Mouse (Mus musculus) small intestine, adult 2 months (tissue): Measurements from ENCODE around the gene Mbtps1. TPM values are rescaled to one million over a fixed set of nuclear protein-coding genes. Genes with fewer than 3 reads are reported as not detected.

ENCODE experiments used
- H3K27ac ChIP-seq: fragments of 200-500 bp; 2 replicates; pipeline ENCODE4 v1.5.1; 2012; ENCODE audit warnings: low read depth, low read length, control low read depth, inconsistent platforms; ENCODE audit not compliant: insufficient read depth
- H3K27me3 ChIP-seq: fragments of 200-500 bp; 2 replicates; pipeline ENCODE4 v1.6.1; 2012; ENCODE audit warnings: mild to moderate bottlenecking, moderate library complexity, low read length, inconsistent platforms; ENCODE audit not compliant: control insufficient read depth, insufficient read depth
- H3K36me3 ChIP-seq: fragments of 200-500 bp; 2 replicates; pipeline ENCODE4 v1.6.1; 2012; ENCODE audit warnings: mild to moderate bottlenecking, low read length, control low read depth, inconsistent platforms; ENCODE audit not compliant: control insufficient read depth, insufficient read depth
- H3K4me1 ChIP-seq: fragments of 200-500 bp; 2 replicates; pipeline ENCODE4 v1.6.1; 2012; ENCODE audit warnings: low read length, inconsistent platforms, mixed read lengths; ENCODE audit not compliant: control insufficient read depth, insufficient read depth, insufficient read length
- H3K4me3 ChIP-seq: fragments of 200-500 bp; 2 replicates; pipeline ENCODE4 v1.5.1; 2012; ENCODE audit warnings: low read depth, mild to moderate bottlenecking, control low read depth, inconsistent platforms, low read length, moderate library complexity
- CTCF ChIP-seq: fragments of 200-500 bp; IDR thresholded peaks from 2 replicates; pipeline ENCODE4 v1.5.1; 2012; ENCODE audit warnings: low read depth, mild to moderate bottlenecking, control low read depth, inconsistent platforms, low read length, moderate library complexity, mixed read lengths; ENCODE audit not compliant: insufficient replicate concordance, insufficient read length; ENCODE audit errors: extremely low read depth
- POLR2A ChIP-seq: fragments of 200-500 bp; IDR thresholded peaks from 2 replicates; pipeline ENCODE4 v1.6.1; 2012; ENCODE audit warnings: low read depth, mild to moderate bottlenecking, control low read depth, inconsistent platforms, low read length, moderate library complexity
- WGBS: fragments of 180-500 bp; shearing (Covaris S2); methylation state at CpG from one replicate; pipeline ENCODE4 v1.1.7; 2018; 5-methylcytosine and 5-hydroxymethylcytosine counted together
- polyA plus RNA-seq: library from polyadenylated mRNA; depleted of rRNA; stranded (reverse); fragments of >200 nt; gene quantifications from 2 replicates; pipeline ENCODE4 v1.2.3, GENCODE M21; 2012

The Mbtps1 gene
- polyA plus RNA-seq, 1 experiment, result 43.1 TPM

DNA sequence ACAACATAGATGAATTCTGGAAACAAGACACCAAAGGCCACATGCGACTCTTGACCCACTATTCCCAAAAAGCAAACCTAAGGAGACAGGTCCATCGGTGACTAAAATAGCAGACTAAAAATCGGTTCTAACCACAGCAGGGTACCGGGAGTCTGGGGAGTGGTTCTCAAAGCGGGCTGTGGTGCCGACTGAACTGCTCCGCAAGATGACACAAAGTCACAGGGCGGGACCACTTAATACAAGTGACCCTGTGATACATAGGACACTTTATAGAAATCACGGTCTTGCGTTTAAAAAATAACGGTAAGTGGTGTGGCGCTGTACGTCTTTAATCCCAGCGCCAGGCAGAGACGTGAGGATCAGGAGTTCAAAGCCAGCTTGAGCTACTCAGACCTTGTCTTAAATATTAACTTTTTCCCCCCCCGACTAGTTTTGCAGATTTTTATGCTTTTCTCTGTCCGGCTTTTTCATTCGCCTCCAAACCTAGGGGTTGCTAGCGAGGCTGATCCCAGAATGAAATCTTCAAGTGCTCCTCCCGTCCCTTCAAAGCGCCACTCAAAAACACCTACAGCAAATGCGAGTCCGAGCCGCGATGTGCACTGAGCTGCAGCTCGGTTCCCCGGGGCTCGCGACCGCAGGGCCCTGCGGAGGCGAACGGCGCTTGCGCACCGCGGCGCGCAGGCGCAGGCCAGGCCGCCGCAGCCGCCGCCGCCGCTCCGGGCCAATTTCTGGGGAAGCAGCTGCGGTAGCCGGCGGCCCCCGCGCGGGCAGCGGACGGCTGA is 523 bp downstream of the Mbtps1 start:
- TF ChIP-seq POLR2A (no peak), CTCF (no peak)
- Histone ChIP-seq H3K4me3 (peak overlapping the region; percentile 89), H3K27me3 (no peaks in the 10 kb centered on the region), H3K27ac (peak overlapping the region; percentile 85), H3K4me1 (peaks cover 29% of the 10 kb centered on the region), H3K36me3 (peaks cover 14% of the 10 kb centered on the region)
- WGBS, result under 1% methylated on average over 55 of the region's 55 CpGs

DNA sequence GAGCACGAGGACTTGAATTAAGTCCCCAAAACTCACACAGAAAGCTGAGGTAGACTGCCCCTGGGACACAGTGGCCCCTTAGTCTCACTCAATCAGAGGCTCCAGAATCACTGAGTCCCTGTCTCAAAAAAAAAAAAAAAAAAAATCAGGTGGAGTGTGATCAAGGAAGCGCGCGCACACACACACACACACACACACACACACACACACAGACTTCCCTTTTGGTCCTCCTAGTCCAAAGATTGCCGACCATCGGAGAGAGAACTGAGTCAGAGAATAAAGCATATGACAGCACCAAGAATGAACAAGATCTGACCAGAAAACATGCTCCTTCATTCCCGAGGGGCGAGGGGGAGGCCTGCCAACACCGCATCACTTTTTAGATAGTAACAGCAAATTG is 1.4 kb downstream of the Mbtps1 start:
- H3K27ac ChIP-seq, result peak overlapping the region; percentile 67; the same call in 1 of the 2 replicates
- peaks cover 5% of the 10 kb centered on the region for H3K36me3 ChIP-seq
- WGBS, result 30% methylated on average over 9 of the region's 9 CpGs
- H3K4me1 ChIP-seq, result peaks cover 36% of the 10 kb centered on the region
- H3K4me3 ChIP-seq, result peak overlapping the region; percentile 41
- TF ChIP-seq POLR2A (no peak), CTCF (no peak)
- H3K27me3 ChIP-seq, result no peaks in the 10 kb centered on the region

DNA sequence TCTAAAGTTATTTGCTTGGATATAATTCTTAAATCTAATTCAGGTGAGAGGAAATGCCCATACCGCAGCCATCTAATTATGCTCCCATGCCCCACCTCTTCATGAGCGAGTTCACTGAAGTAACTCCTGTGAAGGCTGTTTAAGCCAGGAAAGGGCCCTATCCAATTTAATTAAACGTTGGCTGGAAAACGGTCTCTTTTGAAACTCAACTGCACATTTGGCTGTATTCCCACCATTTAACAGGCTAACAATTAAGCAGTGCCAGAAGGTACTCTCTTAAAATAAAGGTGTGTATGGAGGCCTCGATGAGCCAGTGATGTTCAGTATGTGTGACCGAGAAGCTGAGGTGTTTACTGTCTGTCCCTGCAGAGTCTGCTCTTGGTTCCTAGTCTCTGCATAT is 2.7 kb downstream of the Mbtps1 start:
- Histone ChIP-seq H3K27me3 (no peaks in the 10 kb centered on the region), H3K27ac (no peak overlapping the region), H3K4me3 (no peak overlapping the region), H3K4me1 (peaks cover 44% of the 10 kb centered on the region), H3K36me3 (0 out of 2 replicates have a peak, but pooled peaks cover 2% of the 10 kb centered on the region)
- no peak for TF ChIP-seq CTCF
- no peak for TF ChIP-seq POLR2A
- WGBS, result 23% methylated on average over 6 of the region's 6 CpGs

DNA sequence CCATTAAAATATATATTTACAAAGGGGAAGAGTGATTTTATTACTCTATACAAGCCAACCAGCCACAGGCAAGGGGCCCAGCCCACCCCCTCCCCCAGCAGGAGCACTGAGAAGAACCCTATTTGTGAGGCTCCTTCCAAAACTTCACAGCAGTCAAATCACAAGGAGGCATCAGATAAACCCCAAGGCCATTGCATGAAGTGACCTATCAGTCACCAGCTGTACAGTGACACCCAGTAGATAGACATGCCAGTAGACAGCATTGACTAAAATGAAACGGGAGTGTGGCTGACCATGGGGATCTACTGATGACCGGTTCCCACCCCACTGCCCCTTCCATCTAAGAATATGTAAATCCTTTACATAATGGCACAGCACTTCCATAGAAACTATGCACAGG is 5.6 kb downstream of the Mbtps1 start:
- TF ChIP-seq CTCF (no peak), POLR2A (no peak)
- no peak overlapping the region for H3K4me3 ChIP-seq
- H3K4me1 ChIP-seq, result peaks cover 43% of the 10 kb centered on the region
- H3K27me3 ChIP-seq, result no peaks in the 10 kb centered on the region
- peaks cover 1% of the 10 kb centered on the region; the same call in 1 of the 2 replicates for H3K36me3 ChIP-seq
- no peak overlapping the region for H3K27ac ChIP-seq
- 48% methylated on average over 2 of the region's 2 CpGs for WGBS

DNA sequence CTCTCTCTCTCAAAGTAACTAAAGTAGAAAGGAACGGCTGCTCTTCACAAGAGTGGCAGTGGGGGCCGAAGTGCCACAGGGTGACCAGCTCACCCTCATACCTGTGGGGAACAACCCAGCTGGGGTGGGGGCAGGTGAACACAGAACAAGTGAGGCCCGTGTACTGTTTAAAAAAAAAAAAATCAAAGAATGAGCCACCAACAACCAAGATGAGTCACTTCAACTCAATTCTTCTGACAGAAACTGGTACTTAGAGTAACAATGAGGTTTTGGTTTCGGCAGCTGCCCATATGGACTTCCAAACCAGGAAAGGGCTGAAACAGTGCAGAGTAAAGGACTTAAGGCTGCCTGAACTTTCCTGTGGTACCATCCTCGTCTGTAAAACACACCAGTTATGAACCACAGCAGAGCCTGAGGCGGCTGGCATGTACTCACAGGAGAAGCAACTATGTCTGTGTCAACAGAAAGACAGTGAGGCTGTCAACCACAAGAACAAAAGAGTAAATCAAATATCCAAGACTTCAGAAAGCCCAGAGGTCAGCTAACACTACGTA is 9.9 kb downstream of the Mbtps1 start:
- Histone ChIP-seq H3K36me3 (peaks cover 35% of the 10 kb centered on the region), H3K4me1 (peaks cover 29% of the 10 kb centered on the region), H3K4me3 (no peak overlapping the region), H3K27ac (no peak overlapping the region), H3K27me3 (no peaks in the 10 kb centered on the region)
- 60% methylated on average over 7 of the region's 7 CpGs for WGBS
- TF ChIP-seq POLR2A (no peak), CTCF (no peak)

DNA sequence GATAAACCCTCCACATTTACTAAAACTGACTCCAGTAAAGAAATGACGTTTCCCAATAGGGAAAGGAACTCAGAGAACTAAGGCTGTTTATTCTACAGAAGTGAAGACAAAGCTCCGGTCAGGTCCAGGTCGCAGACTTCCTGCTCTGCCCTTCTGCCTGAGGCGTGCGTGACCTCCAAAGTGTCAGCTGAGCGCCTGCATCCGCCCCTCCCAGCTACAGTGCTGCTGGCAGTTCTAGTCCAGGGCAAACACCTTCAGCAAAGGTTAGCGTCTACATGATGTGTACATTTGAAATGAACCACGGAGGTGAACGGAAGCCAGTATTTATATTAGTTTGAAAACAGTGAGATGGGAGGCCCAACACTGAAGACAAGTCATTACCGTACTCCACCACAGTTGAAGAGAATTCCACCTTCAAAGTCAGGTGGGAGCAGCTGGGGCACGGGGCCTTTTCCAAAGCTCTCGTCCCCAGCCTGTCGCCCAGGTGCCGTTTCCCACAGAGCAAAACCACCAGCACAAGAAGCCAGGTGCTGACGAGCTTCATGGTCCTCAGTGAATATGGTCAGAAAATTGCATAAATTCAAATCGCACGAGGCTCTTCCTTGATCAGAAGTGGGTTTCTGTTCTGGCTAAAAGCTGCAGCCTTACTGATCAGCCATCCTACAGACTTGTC is 11.4 kb downstream of the Mbtps1 start:
- WGBS, result 69% methylated on average over 18 of the region's 18 CpGs
- H3K27me3 ChIP-seq, result no peaks in the 10 kb centered on the region
- H3K4me3 ChIP-seq, result no peak overlapping the region
- H3K36me3 ChIP-seq, result peaks cover 45% of the 10 kb centered on the region
- peaks cover 19% of the 10 kb centered on the region for H3K4me1 ChIP-seq
- H3K27ac ChIP-seq, result no peak overlapping the region
- no peak for TF ChIP-seq CTCF
- no peak for TF ChIP-seq POLR2A

DNA sequence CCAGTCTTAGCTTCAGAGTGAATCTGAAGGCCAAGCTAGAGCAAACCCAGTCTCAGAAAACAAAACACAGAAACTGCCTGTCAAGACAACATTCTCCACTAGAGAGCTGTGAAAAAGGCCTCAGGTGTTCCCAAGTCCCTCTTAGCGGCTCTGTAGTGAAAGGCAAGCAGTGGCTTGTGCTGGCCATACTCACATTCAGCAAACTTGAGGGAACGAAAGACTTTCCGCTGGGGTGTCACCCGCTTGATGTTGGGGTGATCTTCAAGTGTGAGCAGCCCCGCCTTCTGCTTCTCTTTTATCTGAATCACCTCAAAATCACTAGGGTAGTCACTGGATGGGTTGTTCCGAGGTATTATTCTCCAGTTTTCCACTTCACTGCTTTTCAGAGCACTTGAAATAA is 12.7 kb downstream of the Mbtps1 start:
- H3K4me1 ChIP-seq, result peaks cover 11% of the 10 kb centered on the region; the same call in 1 of the 2 replicates
- 88% methylated on average over 6 of the region's 6 CpGs for WGBS
- peak overlapping the region; percentile 29; the same call in 1 of the 2 replicates for H3K27ac ChIP-seq
- TF ChIP-seq POLR2A (no peak), CTCF (no peak)
- H3K36me3 ChIP-seq, result peaks cover 54% of the 10 kb centered on the region
- H3K27me3 ChIP-seq, result no peaks in the 10 kb centered on the region
- H3K4me3 ChIP-seq, result no peak overlapping the region
